In the genomic region with DNA sequence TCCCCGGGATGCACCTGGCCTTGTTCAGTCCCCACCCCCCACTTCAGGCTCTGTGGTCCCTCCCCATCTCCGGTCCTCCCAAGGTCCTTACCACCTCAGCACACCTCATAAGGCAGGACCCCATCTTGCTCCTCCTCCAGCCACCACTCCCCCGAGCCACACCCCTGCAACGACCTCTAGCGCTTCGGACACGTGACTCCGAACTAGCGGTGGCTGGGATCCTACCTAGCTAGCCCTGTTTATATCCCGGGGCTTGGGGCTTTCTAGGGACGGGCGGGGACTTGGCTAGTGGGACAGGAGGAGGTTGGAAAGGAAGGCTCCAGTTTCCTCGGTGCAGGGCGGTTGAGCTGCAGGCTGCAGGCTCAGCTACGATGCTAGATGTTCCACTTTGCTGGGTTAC, we compare ENCODE assay signal across 8 mouse cellular contexts. TPM values are rescaled to one million over a fixed set of nuclear protein-coding genes. Genes with fewer than 3 reads are reported as not detected.
DNase-seq lines count a peak whose midpoint lies in the region; ATAC-seq and TF ChIP-seq lines count a peak whose summit lies in the region.

No protein-coding gene starts in this region.

- H3K9me3 ChIP-seq in kidney, embryonic 15.5 days (replicated peaks), result no peaks in the 10 kb centered on the region
- H3K9me3 ChIP-seq in midbrain, embryonic 10.5 days (replicated peaks), result no peaks in the 10 kb centered on the region

- H3K27me3 ChIP-seq in kidney, adult 2 months (replicated peaks; ENCODE audit: control insufficient read depth, insufficient read depth, low read length), result no peaks in the 10 kb centered on the region
- peaks cover 9% of the 10 kb centered on the region for H3K27me3 ChIP-seq in kidney, embryonic 15.5 days
- H3K27me3 ChIP-seq in midbrain, embryonic 10.5 days (ENCODE audit: low read depth, poor library complexity, severe bottlenecking), result peaks cover 14% of the 10 kb centered on the region

- WGBS in kidney, adult 2 months, result 18% methylated on average over 15 of the region's 15 CpGs
- WGBS in kidney, embryonic 15.5 days, result 6% methylated on average over 15 of the region's 15 CpGs
- 4% methylated on average over 15 of the region's 15 CpGs for WGBS in midbrain, embryonic 10.5 days

- peak; percentile 83 for ATAC-seq in kidney, embryonic 15.5 days (replicated peaks; ENCODE audit: low FRiP score)
- ATAC-seq in erythroblast, adult 5-6 weeks (replicated peaks; ENCODE audit: low FRiP score, poor library complexity, severe bottlenecking), result no peak

- no peaks in the 10 kb centered on the region for H3K36me3 ChIP-seq in kidney, adult 2 months (ENCODE audit: control insufficient read depth, insufficient read depth, low read length)
- no peaks in the 10 kb centered on the region; the same call in 1 of the 2 replicates for H3K36me3 ChIP-seq in kidney, embryonic 15.5 days
- H3K36me3 ChIP-seq in midbrain, embryonic 10.5 days, result no peaks in the 10 kb centered on the region

- peak; percentile 17 for DNase-seq in kidney, adult 2 months
- DNase-seq in kidney, adult 9 months, result no peak
- peak; percentile 51 for DNase-seq in embryo, embryonic 11 days
- DNase-seq in midbrain, embryonic 10.5 days (ENCODE audit: low spot score), result peak; percentile 20
- DNase-seq in thymus, postnatal 4 days, result no peak
- no peak for DNase-seq in cerebellum, adult 11-12 months

- no peak for TF ChIP-seq CTCF in kidney, adult 2 months (conservative IDR thresholded peaks at IDR 0.05; ENCODE audit: insufficient read depth, insufficient read length, low read depth, low read length)

- H3K4me1 ChIP-seq in kidney, adult 2 months (ENCODE audit: control insufficient read depth, insufficient read depth, low read length), result no peaks in the 10 kb centered on the region
- peaks cover 8% of the 10 kb centered on the region; the same call in 1 of the 2 replicates for H3K4me1 ChIP-seq in kidney, embryonic 15.5 days
- peaks cover 10% of the 10 kb centered on the region for H3K4me1 ChIP-seq in midbrain, embryonic 10.5 days

- H3K4me3 ChIP-seq in kidney, adult 2 months (ENCODE audit: insufficient read depth, low read depth, low read length), result no peak overlapping the region
- peak overlapping the region; percentile 27 for H3K4me3 ChIP-seq in kidney, embryonic 15.5 days (replicated peaks)
- H3K4me3 ChIP-seq in midbrain, embryonic 10.5 days, result peak overlapping the region; percentile 45

- no peak overlapping the region for H3K27ac ChIP-seq in kidney, adult 2 months (ENCODE audit: insufficient read depth, low read depth, low read length)
- no peak overlapping the region for H3K27ac ChIP-seq in kidney, embryonic 15.5 days
- H3K27ac ChIP-seq in midbrain, embryonic 10.5 days (replicated peaks), result peak overlapping the region; percentile 38; the same call in 1 of the 2 replicates

- no peak for TF ChIP-seq POLR2A in kidney, adult 2 months (IDR thresholded peaks at IDR 0.05; ENCODE audit: low read depth, low read length)

- H3K4me2 ChIP-seq in kidney, embryonic 15.5 days, result peak overlapping the region; percentile 58

- 0 out of 2 replicates have a peak overlapping the region, but pooled peaks have one; percentile 31 for H3K9ac ChIP-seq in kidney, embryonic 15.5 days

RNA-seq across cellular contexts. Expression of a gene that starts 7.2 kb away (rescaled TPM):
- polyA plus RNA-seq in kidney, adult 2 months (2012; rRNA removed), result 17.4 and 24.5 TPM in 2 replicates
- polyA plus RNA-seq in kidney, embryonic 15.5 days (2015; fragmentation: Nextera tagmentation; extraction: Ambion mirVana), result 5.9 and 6.0 TPM in 2 replicates
- 3.7 and 4.7 TPM in 2 replicates for polyA plus RNA-seq in midbrain, embryonic 10.5 days (2016; fragmentation: Nextera tagmentation; extraction: Ambion mirVana)
- 8.2 and 13.4 TPM in 2 replicates for total RNA-seq in erythroblast, adult 5-6 weeks (2015; ENCODE audit: low replicate concordance)
- 2.9 and 4.7 TPM in 2 replicates for total RNA-seq in erythroblast, adult 5-6 weeks (2017; ENCODE audit: low replicate concordance)

RNA-seq across cellular contexts. Expression of a gene that starts 10.3 kb away (rescaled TPM):
- polyA plus RNA-seq in kidney, adult 2 months (2012; rRNA removed), result 17.6 and 20.0 TPM in 2 replicates
- polyA plus RNA-seq in kidney, embryonic 15.5 days (2015; fragmentation: Nextera tagmentation; extraction: Ambion mirVana), result 40.2 and 41.4 TPM in 2 replicates
- 56.6 and 59.1 TPM in 2 replicates for polyA plus RNA-seq in midbrain, embryonic 10.5 days (2016; fragmentation: Nextera tagmentation; extraction: Ambion mirVana)
- 2.5 and 17.5 TPM in 2 replicates for total RNA-seq in erythroblast, adult 5-6 weeks (2015; ENCODE audit: low replicate concordance)
- 9.1 and 12.4 TPM in 2 replicates for total RNA-seq in erythroblast, adult 5-6 weeks (2017; ENCODE audit: low replicate concordance)

RNA-seq across cellular contexts. Expression of a gene that starts 32.6 kb away (rescaled TPM):
- polyA plus RNA-seq in kidney, adult 2 months (2012; rRNA removed), result 12.4 and 12.7 TPM in 2 replicates
- 106 and 107 TPM in 2 replicates for polyA plus RNA-seq in kidney, embryonic 15.5 days (2015; fragmentation: Nextera tagmentation; extraction: Ambion mirVana)
- polyA plus RNA-seq in midbrain, embryonic 10.5 days (2016; fragmentation: Nextera tagmentation; extraction: Ambion mirVana), result 107 and 110 TPM in 2 replicates
- total RNA-seq in erythroblast, adult 5-6 weeks (2015; ENCODE audit: low replicate concordance), result 29.8 and 37.2 TPM in 2 replicates
- total RNA-seq in erythroblast, adult 5-6 weeks (2017; ENCODE audit: low replicate concordance), result 21.0 and 34.3 TPM in 2 replicates

RNA-seq across cellular contexts. Expression of a gene that starts 33.4 kb away (rescaled TPM):
- 0.61 and 1.0 TPM in 2 replicates for polyA plus RNA-seq in kidney, adult 2 months (2012; rRNA removed)
- 1.2 TPM in 2 replicates for polyA plus RNA-seq in kidney, embryonic 15.5 days (2015; fragmentation: Nextera tagmentation; extraction: Ambion mirVana)
- polyA plus RNA-seq in midbrain, embryonic 10.5 days (2016; fragmentation: Nextera tagmentation; extraction: Ambion mirVana), result 3.9 and 6.7 TPM in 2 replicates
- not detected in 2 replicates for total RNA-seq in erythroblast, adult 5-6 weeks (2015; ENCODE audit: low replicate concordance)
- total RNA-seq in erythroblast, adult 5-6 weeks (2017; ENCODE audit: low replicate concordance), result not detected in 2 replicates

RNA-seq across cellular contexts. Expression of a gene that starts 41.4 kb away (rescaled TPM):
- polyA plus RNA-seq in kidney, adult 2 months (2012; rRNA removed), result 101 and 111 TPM in 2 replicates
- 71.4 and 72.3 TPM in 2 replicates for polyA plus RNA-seq in kidney, embryonic 15.5 days (2015; fragmentation: Nextera tagmentation; extraction: Ambion mirVana)
- 73.3 and 86.3 TPM in 2 replicates for polyA plus RNA-seq in midbrain, embryonic 10.5 days (2016; fragmentation: Nextera tagmentation; extraction: Ambion mirVana)
- 26.9 and 42.2 TPM in 2 replicates for total RNA-seq in erythroblast, adult 5-6 weeks (2015; ENCODE audit: low replicate concordance)
- total RNA-seq in erythroblast, adult 5-6 weeks (2017; ENCODE audit: low replicate concordance), result 64.8 and 71.7 TPM in 2 replicates

Comparison
In these comparisons a context has a peak if more than half of its experiments do, and no peak if none do; other contexts are left out.
1. DNase-seq: peak in kidney, adult 2 months (single experiment), embryo, embryonic 11 days (single experiment) and midbrain, embryonic 10.5 days (single experiment); none in kidney, adult 9 months (single experiment), thymus, postnatal 4 days (single experiment) and cerebellum, adult 11-12 months (single experiment).